Mouse (Mus musculus) right cerebral cortex, postnatal 36 days (tissue): ENCODE measurements around the gene Sdhb.
A peak's percentile ranks its signal among the peaks of the same experiment; 100 is the strongest.

ENCODE experiments used
- DNase-seq, 2 experiments: peaks; one replicate each; pipeline ENCODE4 v3.0.0; 2022; ENCODE audit warnings: low spot score in 2 of 2, mixed read lengths in 1 of 2

The Sdhb gene

DNA sequence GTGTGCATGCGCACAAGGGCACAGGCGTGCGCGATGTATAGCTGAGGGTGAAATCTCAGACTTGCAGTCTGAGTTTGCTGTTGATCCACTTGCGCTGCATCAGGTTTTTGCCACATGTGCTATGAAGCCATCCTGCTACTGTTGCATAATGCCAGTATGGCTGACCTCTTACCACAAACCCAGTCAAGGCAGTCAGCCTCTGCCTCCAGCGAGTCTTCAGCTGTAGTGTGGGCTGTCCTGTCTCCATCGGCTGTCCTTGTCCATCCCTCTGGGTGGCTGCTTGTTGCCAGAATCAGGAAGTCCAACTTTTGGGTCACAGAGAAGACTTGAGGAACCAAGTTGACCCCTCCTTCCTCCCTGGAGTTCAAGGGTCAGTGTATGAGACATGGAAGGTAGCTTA is 14.4 kb downstream of the Sdhb start:
- DNase-seq = no peak

DNA sequence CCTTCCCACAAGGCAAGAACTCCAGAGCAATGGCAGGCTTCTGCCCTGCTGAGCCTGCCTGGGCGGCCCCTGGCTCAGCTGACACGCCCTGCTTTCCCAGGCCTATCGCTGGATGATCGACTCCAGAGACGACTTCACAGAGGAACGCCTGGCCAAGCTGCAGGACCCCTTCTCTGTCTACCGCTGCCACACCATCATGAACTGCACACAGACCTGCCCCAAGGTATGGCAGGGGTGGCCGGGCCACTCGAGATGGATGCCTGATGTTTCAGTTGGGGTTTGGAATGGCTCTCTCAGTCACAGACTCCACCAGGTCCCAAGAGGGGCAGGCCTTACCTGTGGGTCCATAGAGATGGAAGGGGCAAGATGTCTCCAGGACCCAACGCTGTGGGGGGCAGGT is 16.3 kb downstream of the Sdhb start:
- no peak for DNase-seq

DNA sequence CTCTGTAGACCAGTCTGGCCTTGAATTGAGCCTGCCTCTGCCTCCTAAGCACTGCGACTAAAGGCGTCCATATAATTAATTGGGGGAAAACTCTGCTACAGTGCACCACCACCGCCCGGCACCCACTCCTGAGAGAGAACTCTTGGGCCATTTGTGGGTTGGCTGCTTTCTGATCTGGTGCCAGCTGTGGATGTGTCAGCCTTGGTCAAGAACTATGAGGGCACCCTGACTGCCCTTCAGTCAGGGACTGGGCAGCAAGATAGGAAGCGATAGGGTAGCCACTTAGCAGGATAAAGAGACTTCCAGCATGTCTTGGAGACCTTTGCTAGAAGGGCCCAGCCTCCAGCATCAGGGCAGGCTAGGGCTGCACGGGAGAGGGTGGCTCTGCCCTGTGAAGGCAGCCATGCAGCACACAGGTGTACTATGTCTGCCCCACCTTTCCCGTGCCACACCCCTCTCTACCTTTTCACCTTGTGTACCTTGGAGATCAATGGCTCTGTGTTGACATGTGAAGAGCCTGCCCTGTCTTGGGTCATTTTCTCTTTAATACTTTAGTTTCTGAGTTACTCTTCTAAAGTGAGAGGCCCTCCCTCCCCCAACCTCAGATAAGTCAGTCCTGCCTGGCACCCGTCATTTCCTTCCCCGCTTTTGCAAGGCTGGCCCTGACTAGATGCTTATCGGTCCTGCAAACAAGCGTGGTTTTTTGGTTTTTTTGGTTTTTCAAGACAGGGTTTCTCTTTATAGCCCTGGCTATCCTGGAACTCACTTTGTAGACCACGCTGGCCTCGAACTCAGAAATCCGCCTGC is 17.1 kb downstream of the Sdhb start:
- no peak for DNase-seq

DNA sequence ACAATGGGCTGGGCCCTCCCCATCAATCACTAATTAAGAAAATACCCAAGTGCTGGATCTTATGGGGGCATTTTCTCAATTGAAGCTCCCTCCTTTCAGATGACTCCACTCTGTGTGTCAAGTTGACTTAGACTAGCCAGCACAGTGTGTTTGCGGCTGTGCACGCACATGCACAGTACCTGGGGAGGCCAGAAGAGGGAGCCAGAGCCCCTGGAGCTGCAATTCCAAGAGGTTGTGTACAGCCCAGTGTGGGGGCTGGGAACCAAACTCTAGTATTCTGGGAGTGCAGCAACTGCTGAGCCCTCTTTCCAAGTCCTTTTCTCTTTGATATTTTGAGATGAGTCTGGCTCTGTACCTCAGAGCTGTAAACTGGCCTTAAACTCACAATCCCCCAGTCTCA is 20.6 kb downstream of the Sdhb start:
- DNase-seq = no peak

DNA sequence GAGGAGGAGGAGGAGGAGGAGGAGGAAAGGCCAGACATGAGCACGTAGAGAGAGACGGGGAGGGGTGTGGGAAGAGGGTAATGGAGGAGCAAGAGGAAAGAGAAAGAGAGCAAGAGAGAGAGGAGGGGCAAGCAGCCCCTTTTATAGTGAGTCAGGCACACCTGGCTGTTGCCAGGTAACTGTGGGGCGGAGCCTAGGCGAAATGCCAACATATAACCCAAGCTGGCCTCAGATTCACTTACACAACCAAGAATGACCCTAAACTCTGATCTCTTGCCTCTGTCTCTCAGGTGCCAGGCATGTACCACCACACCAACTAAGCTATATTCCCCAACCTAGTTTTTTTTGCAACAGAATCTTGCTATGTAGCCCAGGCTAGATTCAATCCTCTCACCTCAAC is 21.8 kb downstream of the Sdhb start:
- no peak for DNase-seq

DNA sequence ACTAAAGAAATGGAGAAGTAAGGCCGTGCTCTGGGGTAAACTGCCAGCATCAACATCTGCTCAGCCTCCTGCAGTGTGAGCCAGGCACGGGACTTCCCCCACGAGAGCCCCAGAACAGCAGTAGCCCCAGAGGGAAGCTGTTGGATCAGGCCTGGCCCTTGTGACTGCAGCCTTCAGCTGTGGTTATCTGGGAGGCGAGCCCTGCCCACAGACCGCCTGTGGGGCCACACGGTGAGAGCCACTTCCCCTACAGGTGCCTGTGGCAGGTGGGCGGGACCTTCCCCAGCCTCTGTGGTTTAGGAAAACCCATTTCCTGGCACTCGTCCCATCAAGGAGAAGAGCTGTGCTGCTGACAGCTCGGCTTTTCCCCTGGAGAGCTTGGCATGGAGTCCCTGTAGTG is 22.4 kb downstream of the Sdhb start:
- peak in 1 of 2 experiments; percentile 53 for DNase-seq

DNA sequence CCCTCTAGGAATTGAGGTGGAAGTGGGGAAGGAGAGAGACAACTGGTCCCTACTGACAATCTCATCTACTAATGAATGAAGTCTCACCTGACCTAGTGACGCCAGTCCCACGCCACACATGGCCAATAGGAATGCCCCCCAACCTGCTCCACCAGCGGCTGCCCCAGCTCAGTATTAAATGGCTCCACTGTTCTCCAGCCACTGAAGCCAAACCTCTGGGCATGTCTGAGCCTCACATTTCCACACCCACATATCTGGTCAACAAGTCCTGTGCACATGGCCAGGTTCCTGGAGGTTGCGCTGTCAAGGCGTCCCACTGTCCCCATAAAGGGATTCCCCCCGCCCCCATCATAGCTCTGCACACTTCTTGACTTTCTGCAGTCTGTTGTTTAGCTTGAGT is 23.5 kb downstream of the Sdhb start:
- no peak for DNase-seq

DNA sequence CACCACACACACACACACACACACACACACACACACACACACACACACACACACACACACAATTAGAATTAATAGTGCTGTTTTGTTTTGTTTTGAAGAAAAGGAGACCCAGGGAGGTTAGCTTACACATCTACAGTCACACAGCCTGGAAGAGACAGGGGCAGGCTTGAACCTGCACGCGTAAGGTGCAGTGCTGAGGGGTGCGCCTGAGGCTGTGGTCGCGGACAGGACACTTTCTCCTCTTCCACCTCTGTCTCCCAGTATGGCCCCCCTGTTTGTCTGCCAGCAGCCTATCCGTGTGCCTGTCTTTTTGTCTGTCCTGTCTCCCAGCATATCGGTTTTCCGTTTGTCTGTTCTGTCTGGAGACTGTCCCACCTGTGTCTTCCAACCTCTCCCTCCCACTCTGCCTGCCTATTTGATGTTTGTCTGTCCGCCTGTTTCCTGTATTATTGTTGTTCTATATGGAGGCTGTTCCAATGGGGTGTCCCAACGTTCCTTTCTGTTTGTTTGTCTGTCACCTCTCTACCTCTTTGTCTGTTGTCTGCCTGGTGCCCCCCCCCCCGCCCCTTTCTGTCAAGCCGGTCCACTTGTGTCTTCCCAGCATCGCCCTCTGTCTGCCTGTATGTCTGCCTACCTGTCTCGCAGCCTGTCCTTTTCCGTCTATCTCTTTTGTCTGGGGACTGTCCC is 25.2 kb downstream of the Sdhb start:
- no peak for DNase-seq

DNA sequence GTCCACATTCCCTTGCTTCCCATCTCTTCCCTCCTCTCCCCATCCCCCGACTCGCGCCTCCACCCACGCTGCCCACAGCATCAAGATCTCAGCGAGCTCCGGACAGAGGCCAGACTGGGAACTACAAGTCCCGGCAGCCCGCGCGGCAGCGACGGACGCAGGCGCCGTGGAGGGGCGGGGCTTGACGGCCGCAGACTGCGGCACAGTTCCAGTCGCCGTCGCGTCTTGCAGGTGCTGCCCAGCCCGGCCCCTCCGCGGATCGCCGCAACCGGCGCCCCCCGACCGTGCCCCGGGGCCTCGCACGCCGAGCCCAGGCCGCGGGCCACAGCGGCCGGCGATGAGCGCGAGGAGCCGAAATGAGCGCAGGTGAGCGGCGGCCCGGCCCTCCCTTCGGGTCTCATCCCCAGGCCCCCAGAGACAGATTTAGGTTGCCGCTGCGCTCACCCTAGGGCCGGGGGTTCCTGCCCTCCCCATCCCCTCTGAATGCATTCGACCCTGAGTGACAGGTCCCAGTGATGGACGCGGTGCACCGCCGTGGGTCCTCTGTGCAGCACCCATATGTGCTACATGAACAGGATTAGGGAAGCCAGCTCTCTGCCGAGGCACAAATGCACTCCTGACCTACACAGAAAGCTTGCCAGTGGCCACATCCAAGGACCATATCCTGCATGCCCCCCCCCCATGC is 25.9 kb downstream of the Sdhb start, which contains the start of gene Atp13a2:
Atp13a2 (plus strand) TSS at position 163 of the 685 bp plus-strand sequence.
- DNase-seq = peak; percentile 90

DNA sequence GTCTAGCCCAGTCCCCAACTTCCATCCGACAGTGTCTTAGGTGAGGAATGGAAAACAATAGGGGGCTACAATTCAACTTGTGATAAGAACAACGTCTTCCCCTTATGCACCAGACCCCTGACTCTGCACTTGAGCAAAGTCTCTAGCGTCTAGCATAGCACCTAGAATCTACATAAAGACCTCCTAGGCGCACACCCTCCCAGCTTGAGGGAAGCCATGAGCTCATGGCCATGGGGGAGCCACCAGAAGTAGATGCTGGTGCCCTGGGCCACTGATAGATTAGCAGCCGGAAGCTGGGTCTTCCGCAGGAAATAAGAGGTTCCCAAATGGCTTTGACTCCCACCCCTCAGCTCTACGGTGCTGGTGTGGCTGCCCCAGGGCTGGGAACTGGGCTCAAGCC is 26.5 kb downstream of the Sdhb start:
- no peak for DNase-seq

GRCm38 (mm10) chr4:140988706-140989290 is 27.8 kb downstream of the Sdhb start:
- no peak for DNase-seq

DNA sequence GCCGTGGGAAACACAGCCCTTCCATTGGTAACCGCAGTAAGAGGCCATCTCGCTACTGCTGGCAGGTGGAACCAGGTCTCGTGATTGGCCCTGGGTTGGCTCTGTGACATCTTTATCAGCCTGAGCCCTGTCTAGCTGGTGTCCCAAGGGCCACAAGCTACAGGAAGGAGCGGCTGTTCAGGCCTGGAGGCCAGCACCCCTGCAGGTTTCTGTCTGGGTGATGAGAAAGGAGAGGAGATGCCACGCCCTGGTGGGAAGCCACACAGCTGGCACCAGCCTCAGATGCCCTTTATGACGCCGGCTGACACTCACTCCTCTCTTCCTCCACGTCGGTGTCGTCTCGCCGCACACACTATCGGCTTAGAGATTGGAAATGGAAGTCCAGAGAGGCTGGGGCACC is 28.4 kb downstream of the Sdhb start:
- DNase-seq = no peak

- DNase-seq = no peak
These were observed 31.2 kb downstream of the Sdhb start for GRCm38 (mm10) chr4:140992215-140992614.

- DNase-seq = no peak
These were observed 32.8 kb downstream of the Sdhb start for GRCm38 (mm10) chr4:140993846-140994245.

DNA sequence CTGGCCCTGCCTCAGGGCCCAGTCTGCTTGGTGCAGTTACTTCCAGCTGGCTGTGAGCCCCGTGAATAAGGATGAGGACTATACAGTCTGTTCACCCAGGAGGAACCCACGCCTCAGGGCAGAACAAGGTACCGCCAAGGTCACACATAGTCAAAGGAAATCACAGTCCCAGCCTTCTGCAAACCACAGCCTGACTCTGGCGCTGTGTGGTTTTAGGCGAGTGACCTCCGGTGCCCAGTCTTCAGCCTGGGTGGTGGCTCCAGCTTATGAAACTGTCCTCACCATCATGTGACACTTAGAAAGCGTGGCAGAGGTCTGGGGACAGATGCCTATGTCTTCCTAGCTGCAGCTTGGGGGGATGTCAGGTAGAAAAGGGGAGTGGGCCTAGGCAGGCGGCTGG is 34.8 kb downstream of the Sdhb start:
- no peak for DNase-seq

DNA sequence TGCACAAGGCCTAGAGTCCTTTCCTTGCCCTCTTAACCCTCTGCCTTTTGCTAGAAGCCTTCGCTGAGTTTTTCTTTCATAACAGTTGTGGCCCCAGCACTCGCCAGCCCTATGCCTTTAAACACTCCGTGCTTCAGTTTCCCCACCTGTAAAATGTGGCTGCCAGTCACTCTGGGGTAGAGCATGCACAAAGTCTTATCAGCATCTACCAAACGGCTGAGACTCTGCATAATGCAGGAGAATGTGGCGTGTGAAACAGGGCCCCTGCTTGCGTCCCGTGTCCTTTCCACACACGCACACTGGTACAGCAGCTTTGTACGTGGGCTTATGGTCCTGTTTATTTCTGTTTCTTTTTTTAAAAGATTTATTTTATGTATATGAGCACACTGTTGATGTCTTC is 35.8 kb downstream of the Sdhb start:
- no peak for DNase-seq

DNA sequence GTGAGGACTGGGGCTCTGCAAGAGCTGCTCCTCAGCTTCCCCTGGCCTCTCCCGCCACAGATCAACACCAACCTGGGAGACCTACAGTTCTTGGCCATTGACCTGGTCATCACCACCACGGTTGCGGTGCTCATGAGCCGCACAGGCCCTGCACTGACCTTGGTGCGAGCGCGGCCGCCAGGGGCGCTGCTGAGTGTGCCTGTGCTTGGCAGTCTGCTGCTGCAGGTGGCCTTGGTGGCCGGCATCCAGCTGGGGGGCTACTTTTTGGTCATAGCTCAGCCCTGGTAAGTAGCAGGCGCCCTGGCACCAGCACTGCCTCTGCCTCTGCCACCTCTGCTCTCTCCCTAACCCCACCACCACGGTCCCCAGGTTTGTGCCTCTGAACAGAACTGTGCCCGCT is 45.0 kb downstream of the Sdhb start:
- no peak for DNase-seq

GRCm38 (mm10) chr4:141008028-141008427 is 47.0 kb downstream of the Sdhb start:
- DNase-seq = no peak

DNA sequence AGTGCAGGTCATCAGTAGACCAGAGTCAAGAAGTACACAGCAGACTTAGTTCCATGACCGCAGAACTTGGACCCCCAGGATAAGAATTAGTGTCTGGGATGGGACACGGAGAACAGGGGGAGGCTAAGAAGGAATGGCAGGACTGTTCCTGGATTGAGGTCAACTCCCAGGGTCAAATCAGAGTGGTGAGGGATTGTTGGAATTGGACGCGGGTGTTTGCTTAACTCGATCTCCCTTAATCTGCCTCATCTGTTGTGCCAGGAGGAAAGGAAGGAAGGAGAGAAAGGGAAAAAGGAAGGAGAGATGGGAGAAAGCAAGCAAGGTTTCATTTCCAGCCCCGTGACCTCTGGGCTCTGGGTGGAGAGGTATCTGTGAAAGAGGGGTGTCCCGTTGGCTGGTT is 49.1 kb downstream of the Sdhb start, which contains the start of gene Mfap2:
Mfap2 (plus strand) TSS at position 301 of the 400 bp plus-strand sequence.
- DNase-seq = no peak

DNA sequence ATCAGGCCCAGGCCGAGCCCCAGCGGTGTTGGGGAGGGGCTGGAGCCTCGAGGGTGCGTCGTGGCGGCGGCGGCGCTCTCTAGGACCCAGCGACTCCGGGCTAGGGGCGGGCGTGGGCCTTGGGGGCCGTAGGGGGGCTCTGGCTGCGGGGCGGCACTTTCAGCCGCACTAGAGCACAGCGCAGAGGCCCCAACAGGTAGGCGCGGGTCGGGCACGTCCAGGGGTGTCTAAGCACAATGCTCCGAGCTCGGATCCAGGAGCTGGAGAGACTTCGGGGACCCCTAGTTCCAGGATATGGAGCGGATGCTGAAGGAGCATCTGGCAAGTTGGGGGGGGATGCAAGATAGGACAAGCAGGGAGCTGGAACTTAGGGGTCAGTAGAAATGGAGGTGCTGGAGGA is 49.5 kb downstream of the Sdhb start:
- no peak for DNase-seq

GRCm38 (mm10) chr4:141010941-141011429 is 50.0 kb downstream of the Sdhb start:
- no peak for DNase-seq
